Mouse (Mus musculus) mouse trophoblast stem cell (cell line): ENCODE results near the gene Tab3.

ENCODE experiments used
- in situ Hi-C, 2 experiments: fragments of 300-500 bp; cut with MseI, MboI; formaldehyde crosslinking; loops; 2 replicates in 1 of 2; 3 replicates in 1 of 2; pipeline ENCODE4 v1.15.1; 2025

Gene Tab3

GRCm38 (mm10) chrX:85573532-85574181 lies at the start of gene Tab3:
TSS of gene Tab3 (plus strand) at chrX:85574022.
- in situ Hi-C loops = no loop called here

- in situ Hi-C loops = no loop called here
These were observed 48.3 kb upstream of the Tab3 start for GRCm38 (mm10) chrX:85525545-85525944.

DNA sequence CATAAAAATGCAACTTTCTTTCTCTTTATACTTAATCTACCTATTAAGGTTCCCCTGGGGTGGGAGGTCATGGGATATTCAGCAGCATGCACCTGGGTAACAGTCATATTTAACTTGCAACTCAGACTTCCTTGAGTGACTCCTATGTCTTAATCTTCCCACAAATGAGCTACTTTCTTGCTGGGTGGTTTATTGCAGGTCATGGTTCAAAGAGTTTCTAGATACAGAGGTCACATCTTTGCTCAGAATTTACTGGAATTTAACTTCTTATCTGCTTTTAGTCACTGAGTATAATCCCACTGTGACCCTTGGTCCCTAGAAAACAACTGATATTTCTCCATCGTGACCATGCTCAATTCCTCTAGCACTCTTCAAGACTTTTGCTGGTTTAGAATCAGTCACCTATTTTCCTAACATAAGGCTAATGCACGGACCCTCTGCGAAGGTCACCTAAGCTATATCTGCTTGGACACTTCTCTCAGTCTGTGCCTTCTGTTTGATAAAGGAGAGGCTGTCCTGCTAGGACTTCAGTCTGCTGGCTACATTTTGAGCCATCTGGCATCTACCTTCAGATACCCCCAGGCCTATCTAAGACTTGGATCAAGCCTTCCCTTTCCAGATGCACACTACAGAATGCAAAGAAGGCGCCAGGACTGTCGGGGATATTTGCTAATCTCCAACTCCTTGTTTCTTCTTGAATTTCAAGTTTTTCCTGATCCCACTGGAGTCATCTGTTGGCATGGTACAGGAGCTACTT lies 47.4 kb upstream of the Tab3 start:
- in situ Hi-C loops = no loop called here

DNA sequence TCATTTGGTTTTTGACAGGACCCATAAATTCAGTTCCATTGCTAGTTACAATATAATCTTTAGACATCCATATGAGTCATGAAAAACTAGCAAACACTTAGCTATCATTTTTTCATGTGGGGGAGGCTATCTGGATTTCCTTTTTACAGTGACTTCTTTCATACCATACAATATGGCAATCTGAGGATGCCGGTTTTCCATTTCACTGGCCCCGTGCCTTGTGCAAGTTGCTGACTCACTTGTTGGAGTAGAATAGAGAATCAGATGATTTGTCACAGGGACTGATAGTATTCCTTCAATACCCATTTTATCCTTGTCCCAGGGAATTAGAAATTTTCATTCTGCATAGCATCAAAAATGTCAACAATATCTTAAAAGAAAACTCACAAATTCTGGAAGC lies 14.9 kb upstream of the Tab3 start:
- in situ Hi-C loops = no loop called here

DNA sequence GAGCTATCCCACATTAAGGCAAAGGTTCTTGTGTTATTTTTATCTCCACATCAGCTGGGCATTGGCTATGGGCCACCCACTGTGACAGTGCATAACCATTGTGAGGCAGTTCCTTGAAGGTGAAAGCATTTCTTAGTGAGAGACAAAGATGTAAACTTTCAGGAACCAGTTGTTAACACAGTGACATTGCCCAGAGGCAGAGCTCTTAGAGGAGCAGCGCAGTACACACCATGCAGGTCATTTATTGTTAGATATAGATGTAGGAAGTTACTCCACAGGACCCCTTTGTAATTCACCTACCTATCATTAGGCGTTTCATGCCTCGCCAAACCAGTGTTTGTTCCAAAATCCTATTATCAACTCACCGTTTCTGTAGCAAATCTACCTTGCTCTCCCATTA lies 7.6 kb upstream of the Tab3 start:
- in situ Hi-C loops = no loop called here

- in situ Hi-C loops = no loop called here
These were observed 340 bp downstream of the Tab3 start for GRCm38 (mm10) chrX:85574182-85574541.

DNA sequence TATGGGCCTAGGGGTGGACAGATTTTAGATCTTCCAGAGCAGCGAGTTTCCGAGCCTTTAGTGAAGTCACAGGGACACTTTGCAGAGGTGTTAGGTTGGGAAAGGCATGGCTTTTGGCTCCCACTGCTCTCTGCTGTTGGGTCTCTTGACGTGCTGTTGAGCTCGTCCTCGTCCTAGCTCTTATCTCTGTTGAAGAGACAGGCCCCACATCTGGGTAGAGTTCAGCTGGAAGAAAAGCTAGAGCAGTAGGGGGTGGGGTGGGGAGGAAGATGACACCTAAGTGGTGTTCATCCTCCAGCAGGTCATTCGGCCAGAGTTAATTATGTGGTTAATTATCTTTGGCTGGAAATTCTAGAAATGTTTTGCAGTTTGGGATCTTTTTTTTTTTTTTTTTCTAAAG lies 2.5 kb downstream of the Tab3 start:
- in situ Hi-C loops = no loop called here

DNA sequence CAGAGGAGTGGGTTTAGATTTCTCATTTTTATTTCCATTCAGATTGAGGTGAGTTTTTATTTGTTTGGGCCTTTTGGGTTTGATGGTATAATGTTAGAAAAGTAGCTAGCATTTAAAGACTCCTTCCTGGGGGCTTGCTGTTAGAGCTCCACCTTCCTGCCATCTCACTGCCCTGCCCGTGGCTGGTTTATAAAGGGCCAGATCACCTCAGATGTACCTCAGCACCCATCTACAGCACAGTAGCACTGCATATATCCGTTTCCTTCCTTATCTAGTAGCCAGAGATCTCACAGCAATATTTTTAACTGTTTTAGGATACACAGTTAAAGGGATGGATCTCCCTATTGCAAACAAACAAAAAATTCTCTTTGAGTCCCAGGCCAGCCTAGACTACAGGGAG lies 6.9 kb downstream of the Tab3 start:
- in situ Hi-C loops = no loop called here

GRCm38 (mm10) chrX:85582517-85582916 lies 8.7 kb downstream of the Tab3 start:
- in situ Hi-C loops = no loop called here

GRCm38 (mm10) chrX:85585575-85585974 lies 11.8 kb downstream of the Tab3 start:
- in situ Hi-C loops = no loop called here

DNA sequence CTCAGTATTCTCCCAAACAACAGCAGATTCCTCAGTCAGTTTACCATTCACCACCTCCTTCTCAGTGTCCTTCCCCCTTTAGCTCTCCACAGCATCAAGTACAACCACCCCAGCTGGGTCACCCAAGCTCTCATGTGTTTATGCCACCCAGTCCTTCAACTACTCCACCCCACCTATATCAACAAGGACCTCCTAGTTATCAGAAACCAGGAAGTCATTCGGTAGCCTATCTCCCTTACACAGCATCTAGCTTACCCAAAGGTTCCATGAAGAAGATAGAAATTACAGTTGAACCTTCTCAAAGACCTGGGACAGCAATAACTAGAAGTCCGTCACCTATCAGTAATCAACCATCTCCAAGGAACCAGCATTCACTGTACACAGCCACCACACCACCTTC lies 40.9 kb downstream of the Tab3 start:
- in situ Hi-C loops = no loop called here

GRCm38 (mm10) chrX:85646204-85646777 lies 72.5 kb downstream of the Tab3 start:
- in situ Hi-C loops = no loop called here

- in situ Hi-C loops = loop anchor here (10.0 kb wide), 1 partner anchor 238 kb away; no protein-coding TSS in a partner anchor
These were observed 103.0 kb downstream of the Tab3 start for GRCm38 (mm10) chrX:85676808-85677207.

DNA sequence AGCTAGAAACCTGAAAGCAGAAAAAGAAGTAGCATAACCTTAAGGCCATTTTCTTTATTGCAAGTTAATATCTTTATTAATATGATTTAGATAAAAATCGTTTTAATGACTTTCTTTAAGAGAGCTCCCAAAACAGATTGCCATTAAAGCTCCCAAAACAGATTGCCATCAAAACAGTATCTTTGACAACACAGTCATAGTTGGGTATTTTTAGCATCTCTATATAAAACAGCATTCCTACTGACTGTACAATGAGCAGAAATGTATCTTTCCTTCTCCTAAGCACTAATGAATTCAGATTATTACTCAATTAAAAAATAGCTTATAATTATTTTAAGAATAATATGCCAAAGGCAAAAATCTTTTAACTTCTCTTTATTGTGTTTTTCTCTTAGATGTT lies 108.3 kb downstream of the Tab3 start:
- in situ Hi-C loops = no loop called here

GRCm38 (mm10) chrX:85683723-85684122 lies 109.9 kb downstream of the Tab3 start:
- in situ Hi-C loops = no loop called here
